Mouse (Mus musculus): Measurements from ENCODE around the gene Gpr179.
A peak's percentile ranks its signal among the peaks of the same experiment; 100 is the strongest.
"Not testable (repeated sequence)": the region's sequence is repeated elsewhere in the genome, so short reads cannot be mapped to it uniquely, and the experiment has no call there.

Gpr179 gene

GRCm38 (mm10) chr11:97354646-97355045, 2.8 kb upstream of the Gpr179 start:
- no peak for DNase-seq

DNA sequence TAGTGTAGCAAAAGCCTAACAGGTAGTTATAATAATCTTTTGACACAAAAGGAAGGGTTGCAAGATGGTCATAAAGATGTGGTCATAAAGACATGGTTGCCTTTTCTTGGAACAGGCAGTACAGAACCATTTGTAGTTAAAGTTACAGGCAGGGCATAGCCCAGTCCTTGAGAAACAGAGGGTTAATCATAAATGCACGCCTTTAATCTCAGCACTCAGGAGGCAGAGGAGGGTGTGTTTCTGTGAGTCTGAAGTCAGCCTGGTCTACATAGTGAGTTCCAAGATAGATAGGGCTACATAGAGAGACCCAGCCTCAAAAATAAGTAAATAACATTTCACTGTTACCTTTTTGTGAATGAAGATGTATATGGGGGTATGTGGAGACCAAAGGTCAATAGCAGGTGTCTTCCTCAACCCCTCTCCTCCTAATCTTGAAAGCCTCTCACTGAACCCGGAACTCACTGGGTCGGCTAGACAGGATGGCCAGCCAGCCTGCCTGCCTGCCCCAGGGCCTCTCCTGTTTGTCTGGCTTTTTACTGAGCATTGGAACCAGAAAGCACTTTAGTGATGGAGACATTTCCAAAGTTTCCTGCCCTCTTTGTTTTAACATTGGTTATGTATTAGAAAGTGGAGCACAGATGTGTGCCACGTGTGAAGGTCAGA, 1.2 kb upstream of the Gpr179 start:
- no peak for DNase-seq

DNA sequence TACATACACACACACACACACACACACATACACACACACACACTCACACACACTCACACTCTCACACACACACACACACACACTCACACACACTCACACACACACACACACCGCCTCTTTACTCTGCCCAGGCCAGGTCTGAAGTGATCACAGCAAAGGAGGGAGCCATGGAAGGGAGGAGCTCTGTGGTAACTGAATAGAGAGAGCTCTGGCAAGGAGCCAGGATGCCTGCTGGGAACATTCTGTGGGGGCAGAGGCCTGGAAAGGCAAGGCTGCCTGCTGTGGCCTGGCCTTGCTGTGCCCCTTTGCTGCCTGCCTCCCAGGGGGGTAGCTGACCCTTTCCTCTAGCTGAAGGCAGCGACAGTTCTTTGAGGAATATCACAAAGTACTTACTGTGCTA, 1.8 kb downstream of the Gpr179 start:
- DNase-seq: no peak

GRCm38 (mm10) chr11:97347291-97347690, 4.6 kb downstream of the Gpr179 start:
- no peak for DNase-seq

DNA sequence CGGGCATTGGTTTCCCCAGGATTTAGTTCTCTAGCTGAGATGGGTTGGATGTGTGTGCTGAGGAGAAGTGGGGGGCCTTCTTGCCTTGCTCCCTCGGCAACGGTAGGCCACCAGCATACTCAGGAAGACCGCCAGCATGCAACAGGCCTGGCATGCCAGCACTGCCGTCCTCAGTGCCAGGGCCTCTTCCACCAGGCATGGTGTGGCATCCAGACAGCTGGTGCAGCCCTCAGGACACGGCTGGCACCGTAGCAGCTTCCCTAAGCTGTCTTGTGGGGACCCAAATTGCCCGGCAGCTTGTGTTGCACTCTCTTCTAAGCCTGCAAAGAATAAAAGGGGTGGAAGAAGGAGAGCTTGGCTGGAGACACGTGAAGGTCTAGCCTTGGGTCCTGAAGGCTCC, 5.5 kb downstream of the Gpr179 start:
- no peak for DNase-seq

DNA sequence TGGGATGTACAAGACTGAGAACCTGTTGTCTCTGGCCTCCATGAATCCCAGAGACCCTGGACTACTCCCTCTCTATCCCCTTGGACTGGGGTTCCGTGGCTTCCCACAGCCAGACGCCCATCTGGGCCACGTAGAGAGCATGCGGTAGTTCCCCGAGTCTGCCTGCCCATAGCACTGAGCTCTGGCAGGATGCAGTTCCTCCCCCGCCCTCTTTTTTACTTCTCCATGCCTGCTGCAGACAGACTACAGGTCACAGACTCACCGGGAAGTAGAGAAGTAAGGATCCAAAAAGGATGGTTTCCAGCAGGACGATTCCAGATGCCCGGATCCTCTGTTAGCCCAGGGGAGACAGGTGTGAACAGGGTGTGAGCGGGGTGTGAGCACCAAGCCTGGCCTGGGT, 6.4 kb downstream of the Gpr179 start:
- peak; percentile 17 for DNase-seq

DNA sequence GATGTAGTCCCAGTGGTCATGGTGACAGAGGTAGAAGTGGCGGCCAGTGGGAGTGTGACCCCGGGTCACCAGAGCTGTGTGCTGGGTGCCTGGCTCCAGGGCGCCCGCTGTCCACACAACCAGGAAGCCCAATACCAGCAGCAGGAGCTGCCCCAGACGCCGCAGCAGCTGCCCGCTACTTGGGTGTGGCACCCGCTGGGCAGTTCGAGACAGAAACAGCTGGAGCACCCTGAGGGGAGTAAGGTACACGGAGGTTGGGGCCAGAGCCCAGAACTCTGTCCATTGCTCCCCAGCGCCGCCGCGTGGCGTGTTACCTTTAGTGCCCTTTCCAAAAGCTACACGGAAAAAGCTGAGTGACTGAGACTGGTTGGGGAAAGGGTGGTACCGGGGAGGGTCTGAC, 8.3 kb downstream of the Gpr179 start:
- peak; percentile 72 for DNase-seq

DNA sequence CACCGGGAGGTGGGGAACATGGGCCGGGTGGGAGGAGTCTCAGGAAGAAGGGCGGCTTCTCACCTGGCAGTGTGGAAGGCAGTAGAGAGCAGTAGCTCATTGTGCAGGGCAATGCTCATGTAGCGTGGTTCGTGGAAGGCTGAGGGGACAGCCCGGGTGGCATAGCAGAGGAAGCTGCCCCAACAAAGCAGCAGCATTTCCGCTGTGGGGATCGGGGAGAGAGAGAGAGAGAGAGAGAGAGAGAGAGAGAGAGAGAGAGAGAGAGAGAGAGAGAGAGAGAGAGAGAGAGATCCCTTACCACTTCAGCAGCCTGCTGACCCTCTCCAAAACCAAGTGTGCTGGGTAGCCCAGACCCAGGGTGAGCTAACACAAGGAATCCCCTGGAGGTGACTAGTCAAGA, 8.7 kb downstream of the Gpr179 start:
- peak; percentile 58 for DNase-seq

DNA sequence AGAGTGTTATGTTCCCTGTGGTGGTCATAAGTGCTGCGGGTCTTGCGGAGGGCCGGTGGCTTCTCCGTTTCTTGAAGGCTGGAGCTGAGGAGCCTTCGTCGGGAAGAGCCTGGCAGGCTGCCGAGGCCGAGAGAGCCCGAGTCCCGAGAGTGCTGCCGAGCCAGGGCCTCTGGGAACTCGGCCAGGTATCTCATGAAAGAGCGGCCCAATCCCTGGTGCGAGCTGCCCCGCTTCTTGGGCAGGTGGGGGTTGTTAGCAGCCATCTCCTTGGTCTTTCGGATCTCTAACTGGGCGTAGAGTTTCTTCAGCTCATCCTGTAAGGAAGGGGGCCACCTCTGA, 12.9 kb downstream of the Gpr179 start:
- no peak for DNase-seq

- no peak for DNase-seq
These were observed 13.4 kb downstream of the Gpr179 start for GRCm38 (mm10) chr11:97338302-97338976.

GRCm38 (mm10) chr11:97337363-97337762, 14.5 kb downstream of the Gpr179 start:
- DNase-seq: no peak

DNA sequence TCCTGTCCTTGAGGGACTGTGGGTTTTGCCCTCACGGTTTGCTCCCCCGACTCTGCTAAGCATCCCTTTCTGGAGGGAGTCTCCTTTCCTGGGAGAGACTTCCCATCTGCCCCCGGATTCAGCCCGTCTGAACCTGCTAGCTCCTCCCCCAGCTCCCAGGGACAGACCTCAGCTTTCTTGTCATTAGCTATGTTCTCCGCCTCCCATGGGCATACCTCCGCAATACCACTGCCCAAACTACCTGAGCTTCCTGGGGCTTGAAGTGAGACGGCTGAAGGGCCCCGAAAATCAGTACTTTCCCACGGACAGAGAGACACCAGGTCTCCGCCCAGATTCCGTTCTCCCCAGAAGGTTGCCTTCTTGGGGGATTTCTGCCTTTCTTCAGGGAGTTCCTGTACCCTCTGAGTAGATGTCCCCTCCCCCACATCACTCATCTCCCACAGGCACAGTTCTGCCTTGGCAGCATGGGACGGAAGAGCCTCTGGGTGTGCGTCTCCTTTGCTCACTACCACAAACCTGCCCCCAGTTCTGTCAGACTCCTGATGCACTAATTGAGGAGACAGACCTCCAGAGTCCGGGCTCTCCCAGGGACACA, 15.0 kb downstream of the Gpr179 start:
- no peak for DNase-seq

GRCm38 (mm10) chr11:97336238-97336637, 15.6 kb downstream of the Gpr179 start:
- no peak for DNase-seq

- DNase-seq: no peak
These were observed 17.5 kb downstream of the Gpr179 start for GRCm38 (mm10) chr11:97334400-97334799.

GRCm38 (mm10) chr11:97333896-97334295, 18.0 kb downstream of the Gpr179 start:
- DNase-seq: no peak

DNA sequence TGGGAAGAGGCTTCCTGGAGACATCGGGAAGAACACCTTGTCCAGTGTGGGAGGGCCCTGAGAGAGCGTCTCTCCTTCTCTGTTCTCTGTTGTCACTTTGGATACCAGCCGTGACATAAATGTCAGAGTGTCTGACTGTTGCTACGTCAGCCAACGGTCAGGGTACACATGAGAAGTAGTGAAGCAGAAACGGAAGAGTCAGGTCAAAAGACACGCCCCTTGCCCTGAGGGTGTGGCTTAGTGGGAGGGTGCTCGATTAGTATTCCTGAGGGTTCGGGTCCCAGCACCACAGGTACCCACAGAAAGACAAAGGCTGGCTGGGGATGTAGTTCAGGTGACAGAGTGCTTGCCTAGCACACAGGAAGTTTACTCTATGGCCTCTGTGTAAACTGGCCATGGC, 18.8 kb downstream of the Gpr179 start:
- no peak for DNase-seq

- DNase-seq: no peak
These were observed 20.4 kb downstream of the Gpr179 start for GRCm38 (mm10) chr11:97331231-97332190.

DNA sequence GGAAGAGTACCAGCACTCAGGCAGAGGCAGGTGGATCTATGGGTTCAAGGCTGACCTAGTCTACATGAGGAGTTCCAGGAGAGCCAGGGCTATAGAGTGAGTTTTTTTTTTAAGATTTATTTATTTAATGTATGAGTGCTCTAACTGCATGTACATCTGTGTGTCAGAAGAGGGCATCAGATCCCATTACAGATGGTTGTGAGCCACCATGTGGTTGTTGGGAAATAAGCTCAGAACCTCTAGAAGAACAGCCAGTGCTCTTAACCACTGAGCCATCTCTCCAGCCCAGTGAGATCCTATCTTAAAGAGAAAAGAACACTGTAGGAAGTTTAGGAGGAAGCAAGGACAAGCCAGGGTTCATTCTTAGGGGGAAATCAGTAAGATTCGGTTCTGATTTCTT, 21.6 kb downstream of the Gpr179 start:
- DNase-seq: no peak

DNA sequence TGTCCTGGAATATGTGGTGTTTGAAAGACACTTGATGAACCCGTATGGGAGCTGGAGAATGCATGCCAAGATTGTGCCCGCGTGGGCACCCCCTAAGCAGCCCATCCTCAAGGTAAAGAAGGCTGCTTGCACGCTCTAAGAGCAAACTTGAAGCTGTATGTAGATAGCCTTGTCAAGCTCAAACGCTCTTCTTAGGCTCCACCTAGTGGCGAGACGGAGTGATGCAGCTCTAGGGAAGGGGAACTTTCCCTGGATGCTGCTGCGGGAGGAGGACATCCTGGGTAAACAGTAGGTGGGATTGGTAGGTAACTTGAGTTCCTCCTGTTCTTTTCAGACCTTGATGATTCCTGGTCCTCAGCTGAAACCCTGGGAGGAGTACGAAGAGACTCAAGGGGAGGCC, 23.7 kb downstream of the Gpr179 start:
- peak; percentile 55 for DNase-seq

- peak; percentile 37 for DNase-seq
These were observed 26.7 kb downstream of the Gpr179 start for GRCm38 (mm10) chr11:97325224-97325623.

DNA sequence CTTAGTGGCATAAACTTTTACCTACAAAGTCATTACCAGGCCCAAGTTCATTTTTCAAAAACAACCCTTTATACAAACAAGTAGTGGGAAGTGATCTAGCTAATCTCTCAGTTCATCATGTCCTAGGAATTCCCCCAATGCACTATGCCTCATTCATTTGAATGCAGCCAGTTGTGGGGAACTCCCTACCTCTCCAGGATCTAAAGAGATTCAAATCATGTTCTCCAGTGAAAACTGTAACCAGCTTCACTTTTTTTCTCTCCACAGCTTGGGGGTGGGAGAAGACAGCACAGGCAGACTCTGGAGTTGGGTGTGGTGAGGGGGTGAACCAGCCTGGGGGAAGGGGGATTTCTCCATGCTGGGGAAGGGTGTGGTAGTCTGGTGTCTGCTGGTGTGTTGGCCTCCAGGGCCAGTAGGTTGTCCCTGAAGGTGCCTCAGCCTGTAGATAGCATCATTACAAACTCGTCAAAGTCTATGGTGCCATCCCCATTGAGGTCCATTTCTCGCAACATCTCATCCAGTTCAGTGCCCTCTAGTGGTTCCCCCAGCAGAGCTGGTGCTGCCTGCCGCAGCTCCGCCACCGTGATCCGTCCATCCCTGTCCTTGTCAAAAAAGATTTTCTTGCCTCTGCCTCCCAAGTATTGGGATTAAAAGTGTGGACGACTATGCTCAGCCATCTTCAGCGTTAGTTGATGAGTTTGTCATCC, 29.8 kb downstream of the Gpr179 start:
- DNase-seq: not testable (repeated sequence)

DNA sequence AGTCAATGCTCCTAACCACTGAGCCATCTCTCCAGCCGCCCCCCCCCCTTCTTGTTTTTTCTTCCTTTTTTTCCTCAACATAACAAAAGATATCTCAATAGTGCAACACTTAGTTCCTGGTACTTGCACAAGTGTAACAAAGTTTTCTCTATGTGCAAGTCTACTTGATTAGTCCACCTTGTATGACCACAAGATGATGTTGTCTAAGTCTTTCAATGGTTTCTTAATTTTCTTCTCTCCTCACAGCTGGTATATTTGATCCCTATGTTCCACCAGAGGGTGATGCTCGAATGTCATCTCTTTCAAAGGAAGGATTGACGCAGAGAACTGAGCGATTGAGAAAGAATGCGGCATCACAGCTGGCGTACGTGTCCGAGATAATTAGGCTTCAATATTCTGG, 30.7 kb downstream of the Gpr179 start:
- DNase-seq: no peak

Data from thymus, postnatal 14 days (tissue).